Mouse (Mus musculus): Measurements from ENCODE around the gene Ripor3. TPM values are rescaled to one million over a fixed set of nuclear protein-coding genes. Genes with fewer than 3 reads are reported as not detected.

Gene Ripor3
- total and polyA plus RNA-seq, 3 experiments: 0.17 TPM; not detected in 2

DNA sequence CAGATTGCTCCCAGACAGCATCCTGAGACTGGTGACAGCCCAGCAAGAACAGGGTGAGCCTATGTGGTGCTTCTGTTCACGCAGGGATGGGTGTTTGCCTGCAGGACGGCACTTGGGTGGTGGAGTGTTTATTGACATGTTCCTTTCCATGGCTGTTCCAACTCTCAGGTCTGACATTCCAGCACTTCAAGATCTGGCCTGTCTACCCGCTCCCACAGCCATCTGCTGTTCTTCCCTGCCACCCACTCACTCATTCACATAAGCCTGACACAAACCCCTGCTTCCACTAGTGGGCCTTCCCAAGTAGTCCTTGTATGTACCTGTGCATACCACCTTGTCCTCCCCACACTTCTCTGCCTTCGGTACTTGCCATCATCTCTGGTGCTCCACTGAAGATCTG, 47.2 kb downstream of the Ripor3 start:
- no peak for TF ChIP-seq HCFC1 (IDR thresholded peaks at IDR 0.05; ENCODE audit: low read depth, low read length)
- no peak for TF ChIP-seq MYC (IDR thresholded peaks at IDR 0.05; ENCODE audit: low read depth, low read length)
- no peak for TF ChIP-seq KAT2A (IDR thresholded peaks at IDR 0.05; ENCODE audit: insufficient replicate concordance, low read length)
- no peak for TF ChIP-seq POLR2AphosphoS2 (IDR thresholded peaks at IDR 0.05; ENCODE audit: low read depth, low read length)
- TF ChIP-seq NRF1 (IDR thresholded peaks at IDR 0.05; ENCODE audit: low read depth, low read length): no peak
- TF ChIP-seq RAD21 (IDR thresholded peaks at IDR 0.05; ENCODE audit: low read depth, low read length): no peak
- TF ChIP-seq ZMIZ1 (IDR thresholded peaks at IDR 0.05; ENCODE audit: low read depth, low read length): no peak
- TF ChIP-seq ETS1 (conservative IDR thresholded peaks at IDR 0.05; ENCODE audit: low read depth, low read length): no peak
- TF ChIP-seq MAX (IDR thresholded peaks at IDR 0.05; ENCODE audit: low read length): no peak
- TF ChIP-seq USF1 (IDR thresholded peaks at IDR 0.05; ENCODE audit: low read depth, low read length): no peak
- TF ChIP-seq CHD2 (IDR thresholded peaks at IDR 0.05; ENCODE audit: low read length): no peak
- no peak for TF ChIP-seq MEF2A (IDR thresholded peaks at IDR 0.05; ENCODE audit: borderline replicate concordance, low read depth, low read length)
- in situ Hi-C loops (cut with MboI; ENCODE audit: low pct_ligation_motif_present, low pct_unique_long_range_greater_than_20kb, low sequenced_read_pairs): loop anchor here (10.0 kb wide), 1 partner anchor 58 kb away; no protein-coding TSS in a partner anchor
- H3K9me3 ChIP-seq (replicated peaks; ENCODE audit: low read length): no peaks in the 10 kb centered on the region
- H3K27me3 ChIP-seq (replicated peaks): no peaks in the 10 kb centered on the region
- H3K36me3 ChIP-seq (replicated peaks in 1 of 2; ENCODE audit: control insufficient read depth in 1 of 2, insufficient read depth in 1 of 2, low read length in 1 of 2): peaks cover 52 to 73% of the 10 kb centered on the region in 2 experiments
- H3K27ac ChIP-seq (ENCODE audit: insufficient read depth, low read depth): no peak overlapping the region
- dilution Hi-C loops (cut with MboI; ENCODE audit: extremely low pct_ligation_motif_present, extremely low pct_unique_long_range_greater_than_20kb, low sequenced_read_pairs): no loop called here
- no peak overlapping the region for H3K9ac ChIP-seq (ENCODE audit: insufficient read depth, low read depth)
- peaks cover 44% of the 10 kb centered on the region for H3K79me2 ChIP-seq (replicated peaks; ENCODE audit: control insufficient read depth, extremely low read depth, insufficient read depth, poor library complexity, severe bottlenecking)
- no peak overlapping the region for H3K4me2 ChIP-seq (ENCODE audit: insufficient read depth, low read depth, poor library complexity, severe bottlenecking)
- peaks cover 38 to 60% of the 10 kb centered on the region in 2 experiments for H3K4me1 ChIP-seq (ENCODE audit: control insufficient read depth in 1 of 2, insufficient read depth in 2 of 2)
- H3K4me3 ChIP-seq (replicated peaks in 1 of 3; ENCODE audit: low read depth in 2 of 3, low read length in 2 of 3, poor library complexity in 1 of 3): no peak overlapping the region
- no peak for DNase-seq (ENCODE audit: extremely low read depth)

DNA sequence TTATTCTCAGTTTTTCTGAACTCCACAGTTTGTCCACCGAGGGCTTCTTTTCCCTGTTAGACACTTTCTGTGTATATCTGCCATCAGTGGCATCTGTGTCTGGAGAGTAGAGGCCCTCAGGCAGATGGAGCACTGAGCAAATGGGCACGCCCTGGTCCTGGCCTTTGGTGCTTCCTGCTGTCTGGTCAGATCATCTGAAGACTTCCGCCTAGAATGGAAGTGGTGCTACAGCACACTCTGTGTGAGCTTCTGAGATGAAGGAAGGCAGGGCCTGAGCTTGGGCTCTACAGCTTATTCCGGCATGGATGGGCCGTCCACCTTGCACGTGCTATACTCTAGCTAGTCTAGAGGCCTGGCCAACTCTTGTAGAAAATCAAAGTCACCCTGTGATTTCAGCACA, 48.1 kb downstream of the Ripor3 start:
- dilution Hi-C loops (cut with MboI; ENCODE audit: extremely low pct_ligation_motif_present, extremely low pct_unique_long_range_greater_than_20kb, low sequenced_read_pairs) (no loop called here), in situ Hi-C loops (cut with MboI; ENCODE audit: low pct_ligation_motif_present, low pct_unique_long_range_greater_than_20kb, low sequenced_read_pairs) (loop anchor here (10.0 kb wide), 1 partner anchor 58 kb away; no protein-coding TSS in a partner anchor)
- no peaks in the 10 kb centered on the region for H3K9me3 ChIP-seq (replicated peaks; ENCODE audit: low read length)
- H3K36me3 ChIP-seq (replicated peaks in 1 of 2; ENCODE audit: control insufficient read depth in 1 of 2, insufficient read depth in 1 of 2, low read length in 1 of 2): peaks cover 46 to 67% of the 10 kb centered on the region in 2 experiments
- no peak overlapping the region for H3K4me2 ChIP-seq (ENCODE audit: insufficient read depth, low read depth, poor library complexity, severe bottlenecking)
- no peak overlapping the region for H3K9ac ChIP-seq (ENCODE audit: insufficient read depth, low read depth)
- H3K4me1 ChIP-seq (ENCODE audit: control insufficient read depth in 1 of 2, insufficient read depth in 2 of 2): peaks cover 41 to 68% of the 10 kb centered on the region in 2 experiments
- no peak overlapping the region for H3K27ac ChIP-seq (ENCODE audit: insufficient read depth, low read depth)
- H3K27me3 ChIP-seq (replicated peaks): no peaks in the 10 kb centered on the region
- no peak for DNase-seq (ENCODE audit: extremely low read depth)
- H3K79me2 ChIP-seq (replicated peaks; ENCODE audit: control insufficient read depth, extremely low read depth, insufficient read depth, poor library complexity, severe bottlenecking): peaks cover 52% of the 10 kb centered on the region
- H3K4me3 ChIP-seq (replicated peaks in 1 of 3; ENCODE audit: low read depth in 2 of 3, low read length in 2 of 3, poor library complexity in 1 of 3): no peak overlapping the region
- TF ChIP-seq CHD1 (IDR thresholded peaks at IDR 0.05; ENCODE audit: low read depth, low read length) (no peak), GABPA (IDR thresholded peaks at IDR 0.05; ENCODE audit: insufficient replicate concordance, low read depth, low read length) (no peak), ZMIZ1 (IDR thresholded peaks at IDR 0.05; ENCODE audit: low read depth, low read length) (no peak), PAX5 (IDR thresholded peaks at IDR 0.05; ENCODE audit: low read length) (no peak), POLR2A (IDR thresholded peaks at IDR 0.05; ENCODE audit: low read depth, low read length) (no peak)

All from CH12.LX (cell line).